Mouse (Mus musculus) ES-E14 (cell line): ENCODE results near the gene Sbf1. TPM values are rescaled to one million over a fixed set of nuclear protein-coding genes. Genes with fewer than 3 reads are reported as not detected.

Experiments used
- DNase-seq: peaks from one replicate; pipeline ENCODE4 v3.0.0-alpha.2; 2013; ENCODE audit warnings: low read depth, low spot score
- H3K27ac ChIP-seq: 2 replicates; pipeline ENCODE4 v1.5.1; 2012; ENCODE audit warnings: low read depth, mild to moderate bottlenecking, low read length, moderate library complexity, mixed read lengths; ENCODE audit not compliant: poor library complexity, insufficient read depth, severe bottlenecking
- H3K36me3 ChIP-seq: 2 replicates; pipeline ENCODE4 v1.6.1; 2012; ENCODE audit warnings: mild to moderate bottlenecking, low read length, moderate library complexity, mixed read lengths; ENCODE audit not compliant: control insufficient read depth, poor library complexity, insufficient read depth, severe bottlenecking
- H3K4me1 ChIP-seq, 2 experiments: fragments of 150-350 bp in 1 of 2; sonication (generic) in 1 of 2; 2 replicates each; pipeline ENCODE4 v1.6.1; 2012; ENCODE audit warnings: low read length in 2 of 2, mild to moderate bottlenecking in 1 of 2, mixed read lengths in 1 of 2; ENCODE audit not compliant: control insufficient read depth in 2 of 2, insufficient read depth in 2 of 2, poor library complexity in 1 of 2
- H3K4me3 ChIP-seq, 2 experiments: fragments of 150-350 bp in 1 of 2; sonication (generic) in 1 of 2; 2 replicates each; pipeline ENCODE4 v1.5.1; 2012; ENCODE audit warnings: low read length in 2 of 2, low read depth in 1 of 2, mild to moderate bottlenecking in 1 of 2, mixed read lengths in 1 of 2; ENCODE audit not compliant: insufficient read depth in 1 of 2, poor library complexity in 1 of 2, severe bottlenecking in 1 of 2
- H3K9ac ChIP-seq: 2 replicates; pipeline ENCODE4 v1.6.1; 2012; ENCODE audit warnings: low read depth, mild to moderate bottlenecking, low read length, mixed read lengths; ENCODE audit not compliant: poor library complexity, insufficient read depth, severe bottlenecking
- H3K9me3 ChIP-seq: fragments of 150-350 bp; sonication (generic); 2 replicates; pipeline ENCODE4 v1.6.1; 2012; ENCODE audit warnings: low read depth, mild to moderate bottlenecking, low read length; ENCODE audit not compliant: control insufficient read depth, insufficient read depth
- CHD2 ChIP-seq: IDR thresholded peaks from 2 replicates; pipeline ENCODE4 v1.6.1; 2014; ENCODE audit warnings: mild to moderate bottlenecking, low read depth, low read length, inconsistent platforms
- HCFC1 ChIP-seq: IDR thresholded peaks from 2 replicates; pipeline ENCODE4 v1.6.1; 2012; ENCODE audit warnings: low read length, inconsistent platforms, borderline replicate concordance; ENCODE audit not compliant: insufficient read depth
- MAFK ChIP-seq: IDR thresholded peaks from 2 replicates; pipeline ENCODE4 v1.6.1; 2014; ENCODE audit warnings: mild to moderate bottlenecking, low read depth, low read length, inconsistent platforms; ENCODE audit not compliant: insufficient read depth
- ZC3H11A ChIP-seq: IDR thresholded peaks from 2 replicates; pipeline ENCODE4 v1.6.1; 2012; ENCODE audit warnings: low read depth, mild to moderate bottlenecking, inconsistent platforms, low read length, borderline replicate concordance
- ZNF384 ChIP-seq: IDR thresholded peaks from 2 replicates; pipeline ENCODE4 v1.6.1; 2012; ENCODE audit warnings: low read depth, low read length, inconsistent platforms
- in situ Hi-C, 2 experiments: fragments of 600-800 bp; cut with MboI; formaldehyde crosslinking; loops; one replicate each; pipeline ENCODE4 v1.15.1; 2025; ENCODE audit warnings: low sequenced_read_pairs in 2 of 2, inconsistent platforms in 1 of 2; ENCODE audit not compliant: unreplicated experiment in 2 of 2
- total RNA-seq: library from RNA; depleted of rRNA; stranded (reverse); fragments of 300-350 nt; gene quantifications from 2 replicates; pipeline ENCODE4 v1.2.3, GENCODE M21; 2012; rRNA removed

Gene Sbf1
- total RNA-seq, 1 experiment = 134 TPM

GRCm38 (mm10) chr15:89255330-89255729 lies 59.8 kb downstream of the Sbf1 start:
- H3K4me3 ChIP-seq = no peak overlapping the region
- no peak overlapping the region for H3K27ac ChIP-seq
- no peak overlapping the region for H3K9ac ChIP-seq
- H3K9me3 ChIP-seq = no peaks in the 10 kb centered on the region
- H3K4me1 ChIP-seq = no peaks in the 10 kb centered on the region
- in situ Hi-C loops = no loop called here
- H3K36me3 ChIP-seq = peaks cover 1% of the 10 kb centered on the region; the same call in 1 of the 2 replicates
- no peak for TF ChIP-seq ZNF384
- no peak for TF ChIP-seq HCFC1
- no peak for TF ChIP-seq ZC3H11A
- TF ChIP-seq CHD2 = no peak
- no peak for TF ChIP-seq MAFK
- no peak for DNase-seq

- Histone ChIP-seq H3K9ac (no peak overlapping the region), H3K27ac (no peak overlapping the region), H3K4me3 (no peak overlapping the region), H3K4me1 (no peaks in the 10 kb centered on the region), H3K36me3 (no peaks in the 10 kb centered on the region; the same call in 1 of the 2 replicates), H3K9me3 (no peaks in the 10 kb centered on the region)
- DNase-seq = no peak
- TF ChIP-seq HCFC1 (no peak), CHD2 (no peak), MAFK (no peak), ZC3H11A (no peak), ZNF384 (no peak)
- in situ Hi-C loops = no loop called here
These were observed 66.0 kb downstream of the Sbf1 start for GRCm38 (mm10) chr15:89249063-89249462.

DNA sequence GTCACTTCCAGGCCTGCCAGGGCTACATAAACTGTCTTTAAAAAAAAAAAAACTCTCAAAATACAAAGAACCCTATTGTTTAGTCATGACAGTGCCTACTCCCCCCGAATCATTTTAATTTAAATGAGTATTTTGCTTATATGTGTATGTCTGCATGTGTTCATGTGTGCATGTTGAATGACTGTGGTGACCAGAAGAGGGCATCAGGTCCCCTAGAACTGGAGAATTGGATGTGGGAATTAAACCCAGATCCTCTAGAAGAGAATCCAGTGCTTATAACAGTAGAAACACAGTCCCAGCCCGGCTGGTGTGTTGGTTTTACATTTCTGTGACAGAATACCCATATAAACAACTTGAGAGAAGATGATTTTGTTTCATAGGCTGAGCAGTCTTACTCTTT lies 74.1 kb downstream of the Sbf1 start:
- no peak overlapping the region for H3K9ac ChIP-seq
- no peaks in the 10 kb centered on the region for H3K9me3 ChIP-seq
- in situ Hi-C loops = no loop called here
- no peak for DNase-seq
- no peaks in the 10 kb centered on the region for H3K36me3 ChIP-seq
- no peak overlapping the region for H3K27ac ChIP-seq
- no peaks in the 10 kb centered on the region for H3K4me1 ChIP-seq
- no peak for TF ChIP-seq MAFK
- TF ChIP-seq CHD2 = no peak
- TF ChIP-seq ZNF384 = no peak
- TF ChIP-seq HCFC1 = no peak
- TF ChIP-seq ZC3H11A = no peak
- H3K4me3 ChIP-seq = no peak overlapping the region

- H3K4me1 ChIP-seq = no peaks in the 10 kb centered on the region
- DNase-seq = no peak
- no peaks in the 10 kb centered on the region for H3K9me3 ChIP-seq
- in situ Hi-C loops = no loop called here
- H3K27ac ChIP-seq = no peak overlapping the region
- H3K4me3 ChIP-seq = no peak overlapping the region
- no peaks in the 10 kb centered on the region for H3K36me3 ChIP-seq
- H3K9ac ChIP-seq = no peak overlapping the region; the same call in 1 of the 2 replicates
- TF ChIP-seq HCFC1 (no peak), MAFK (no peak)
These were observed 75.2 kb downstream of the Sbf1 start for GRCm38 (mm10) chr15:89239751-89240392.

Other genes starting within 250 kb of the Sbf1 start
- gene Trabd, start 240.2 kb downstream of the Sbf1 start, total RNA-seq = 24.2 and 29.9 TPM in 2 replicates
- 7.5 and 8.7 TPM in 2 replicates for gene Selenoo, start 226.2 kb downstream of the Sbf1 start, total RNA-seq
- gene Tubgcp6, start 192.2 kb downstream of the Sbf1 start, total RNA-seq = 37.3 and 45.0 TPM in 2 replicates
- 7.4 and 11.4 TPM in 2 replicates for gene Hdac10, start 186.6 kb downstream of the Sbf1 start, total RNA-seq
- gene Mapk12, start 174.6 kb downstream of the Sbf1 start, total RNA-seq = 8.1 and 10.6 TPM in 2 replicates
- 6.6 and 12.7 TPM in 2 replicates for gene Mapk11, start 165.7 kb downstream of the Sbf1 start, total RNA-seq
- 116 and 178 TPM in 2 replicates for gene Plxnb2, start 134.5 kb downstream of the Sbf1 start, total RNA-seq
- gene Dennd6b, start 118.8 kb downstream of the Sbf1 start, total RNA-seq = 14.4 and 24.7 TPM in 2 replicates
- gene Ppp6r2, start 103.8 kb downstream of the Sbf1 start, total RNA-seq = 8.6 and 9.2 TPM in 2 replicates
- gene Adm2, start 7.4 kb upstream of the Sbf1 start, total RNA-seq = 4.6 and 7.8 TPM in 2 replicates
- gene Miox, start 19.1 kb upstream of the Sbf1 start, total RNA-seq = 0.54 TPM in 1 of 2 replicates, not detected in the other
- gene Lmf2, start 40.3 kb upstream of the Sbf1 start, total RNA-seq = 44.8 and 45.3 TPM in 2 replicates
- 205 and 274 TPM in 2 replicates for gene Ncaph2, start 40.4 kb upstream of the Sbf1 start, total RNA-seq
- 46.4 and 50.8 TPM in 2 replicates for gene Sco2, start 58.5 kb upstream of the Sbf1 start, total RNA-seq
- 0.94 and 1.1 TPM in 2 replicates for gene Tymp, start 61.7 kb upstream of the Sbf1 start, total RNA-seq
- gene Odf3b, start 64.0 kb upstream of the Sbf1 start, total RNA-seq = 0.37 TPM in 1 of 2 replicates, not detected in the other
- 0.11 and 0.13 TPM in 2 replicates for gene Klhdc7b, start 69.6 kb upstream of the Sbf1 start, total RNA-seq
- 4.5 and 12.4 TPM in 2 replicates for gene Syce3, start 95.2 kb upstream of the Sbf1 start, total RNA-seq
- gene Cpt1b, start 110.6 kb upstream of the Sbf1 start, total RNA-seq = 2.7 and 5.9 TPM in 2 replicates
- 1.5 and 2.0 TPM in 2 replicates for gene C730034F03Rik, start 114.3 kb upstream of the Sbf1 start, total RNA-seq
- gene Gm44502, start 114.4 kb upstream of the Sbf1 start, total RNA-seq = 0.36 TPM in 1 of 2 replicates, not detected in the other
- gene Chkb, start 114.6 kb upstream of the Sbf1 start, total RNA-seq = 29.0 and 42.6 TPM in 2 replicates
- gene Mapk8ip2, start 138.6 kb upstream of the Sbf1 start, total RNA-seq = 4.6 and 7.8 TPM in 2 replicates
- gene Arsa, start 162.1 kb upstream of the Sbf1 start, total RNA-seq = 11.7 and 15.2 TPM in 2 replicates
- gene Shank3, start 184.3 kb upstream of the Sbf1 start, total RNA-seq = 6.4 and 6.7 TPM in 2 replicates